Mouse (Mus musculus) liver, embryonic 14.5 days (tissue): ENCODE results near the gene Kcnh6.
A peak's percentile ranks its signal among the peaks of the same experiment; 100 is the strongest.

Experiments used
- CTCF ChIP-seq: IDR thresholded peaks from 2 replicates; pipeline ENCODE4 v1.5.1; 2016; ENCODE audit warnings: antibody characterized with exemption, low read depth, control low read depth
- EP300 ChIP-seq: IDR thresholded peaks from 2 replicates; pipeline ENCODE4 v1.6.1; 2016; ENCODE audit warnings: antibody characterized with exemption, low read depth

- TF ChIP-seq EP300 (no peak), CTCF (peak; percentile 55)
Observed at GRCm38 (mm10) chr11:105969516-105969915, 38.4 kb upstream of the Kcnh6 start.
